Mouse (Mus musculus): Measurements from ENCODE around the gene B4galt1. TPM values are rescaled to one million over a fixed set of nuclear protein-coding genes. Genes with fewer than 3 reads are reported as not detected.

B4galt1 gene
- total RNA-seq, 2 experiments from 2014 or later: 45.0 to 78.1 TPM

- ATAC-seq (replicated peaks; ENCODE audit: poor library complexity, severe bottlenecking): peak; percentile 57
These were observed 8.7 kb downstream of the B4galt1 start for GRCm38 (mm10) chr4:40844811-40845751.

- ATAC-seq (replicated peaks; ENCODE audit: poor library complexity, severe bottlenecking): peak; percentile 62
These were observed 9.5 kb downstream of the B4galt1 start for GRCm38 (mm10) chr4:40844251-40844721.

- ATAC-seq (replicated peaks; ENCODE audit: poor library complexity, severe bottlenecking): no peak
These were observed 10.1 kb downstream of the B4galt1 start for GRCm38 (mm10) chr4:40843726-40844125.

GRCm38 (mm10) chr4:40840448-40840847, 13.4 kb downstream of the B4galt1 start:
- ATAC-seq (replicated peaks; ENCODE audit: poor library complexity, severe bottlenecking): peak; percentile 63

DNA sequence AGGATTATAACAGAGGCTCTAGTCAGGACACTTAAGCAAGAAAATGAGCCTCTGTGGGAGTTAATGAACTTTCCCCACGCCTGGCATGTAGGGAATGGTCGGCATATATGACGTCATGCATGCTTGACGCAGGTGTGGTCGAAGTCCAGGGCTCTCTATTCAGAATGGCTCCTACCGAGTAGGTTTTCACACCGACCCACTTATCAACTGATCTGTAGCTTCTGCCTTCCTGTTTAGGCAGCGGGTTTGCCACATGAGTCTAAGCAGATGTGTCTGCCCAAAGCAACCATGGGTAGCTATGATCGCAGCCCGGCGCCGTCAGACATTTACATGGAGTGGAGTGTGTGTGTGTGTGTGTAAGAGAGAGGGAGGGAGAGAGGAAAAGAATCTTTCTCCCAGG, 14.6 kb downstream of the B4galt1 start:
- ATAC-seq (replicated peaks; ENCODE audit: poor library complexity, severe bottlenecking): no peak

- no peak for ATAC-seq (replicated peaks; ENCODE audit: poor library complexity, severe bottlenecking)
These were observed 16.1 kb downstream of the B4galt1 start for GRCm38 (mm10) chr4:40837451-40838285.

DNA sequence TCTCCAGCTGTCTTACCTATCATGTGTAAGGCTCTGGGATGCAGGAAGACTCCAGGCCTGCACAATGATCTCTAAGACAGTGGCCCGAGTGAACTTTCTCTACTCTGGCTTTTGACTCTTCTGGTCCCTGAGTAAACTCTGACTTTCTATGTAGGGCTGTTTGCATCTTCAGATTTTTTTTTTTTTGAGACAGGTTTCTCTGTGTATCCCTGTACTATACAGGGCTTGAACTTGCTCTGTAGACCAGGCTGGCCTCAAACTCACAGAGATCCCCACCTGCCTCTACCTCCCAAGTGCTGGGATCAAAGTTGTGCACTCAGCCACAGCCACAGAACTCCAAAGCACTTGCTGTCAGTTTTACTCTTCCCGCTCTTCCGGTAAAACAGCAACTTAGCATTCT, 16.8 kb downstream of the B4galt1 start:
- ATAC-seq (replicated peaks; ENCODE audit: poor library complexity, severe bottlenecking): no peak

DNA sequence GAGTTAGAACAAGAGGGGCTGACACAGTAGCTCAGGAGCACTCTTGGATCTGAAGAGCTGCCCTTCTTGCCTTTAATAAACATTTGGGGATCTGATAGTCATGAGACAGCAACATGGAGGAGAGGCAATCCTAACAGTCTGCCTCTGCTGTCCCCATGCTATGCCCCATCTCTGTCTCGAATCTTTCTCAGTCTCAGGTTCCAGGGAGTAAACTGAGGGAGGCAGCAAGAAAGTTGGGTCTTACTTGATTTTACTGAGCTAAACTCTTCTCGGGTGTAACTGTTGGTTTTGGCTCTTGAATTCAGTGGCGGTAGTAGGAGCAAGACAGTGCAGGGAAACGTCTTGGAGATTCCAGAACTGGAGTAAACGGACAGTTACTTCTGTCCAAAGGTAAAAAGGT, 18.9 kb downstream of the B4galt1 start:
- ATAC-seq (replicated peaks; ENCODE audit: poor library complexity, severe bottlenecking): no peak

GRCm38 (mm10) chr4:40834232-40834786, 19.5 kb downstream of the B4galt1 start:
- ATAC-seq (replicated peaks; ENCODE audit: poor library complexity, severe bottlenecking): no peak

GRCm38 (mm10) chr4:40833381-40834231, 20.2 kb downstream of the B4galt1 start:
- ATAC-seq (replicated peaks; ENCODE audit: poor library complexity, severe bottlenecking): no peak

- ATAC-seq (replicated peaks; ENCODE audit: poor library complexity, severe bottlenecking): no peak
These were observed 23.3 kb downstream of the B4galt1 start for GRCm38 (mm10) chr4:40830530-40830929.

DNA sequence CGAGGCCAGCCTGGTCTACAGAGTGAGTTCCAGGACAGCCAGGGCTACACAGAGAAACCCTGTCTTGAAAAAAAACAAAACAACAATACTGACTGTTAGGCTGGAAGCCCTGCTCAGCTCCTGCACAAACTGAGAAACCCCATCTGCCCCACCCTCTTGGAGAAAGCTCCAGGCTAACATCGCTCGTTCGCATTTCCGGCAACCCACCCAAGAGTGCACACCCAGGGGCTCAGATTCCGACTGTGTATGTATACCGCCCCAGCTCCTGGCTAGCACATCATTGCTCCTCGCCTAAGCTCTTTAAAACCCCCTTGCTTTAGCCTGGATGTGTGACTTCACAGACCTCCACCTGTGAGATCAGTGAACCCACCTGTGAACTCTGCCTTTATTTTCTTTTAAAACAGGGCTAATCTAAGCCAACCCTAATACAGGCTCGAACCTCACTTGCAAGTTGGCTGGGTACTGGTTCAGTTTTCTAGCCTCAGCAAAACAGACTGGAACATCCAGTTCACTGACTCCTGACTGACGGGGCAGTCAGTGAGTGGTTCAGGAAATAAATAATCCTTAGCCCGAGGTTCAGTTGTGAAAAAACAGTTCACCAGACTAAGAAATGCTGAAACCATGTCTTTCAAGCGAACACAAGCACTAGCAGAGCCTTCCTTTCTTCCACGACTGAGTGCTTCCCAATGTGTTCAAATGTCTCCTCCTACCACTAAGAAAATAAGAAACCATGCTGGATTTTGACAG, 24.0 kb downstream of the B4galt1 start:
- ATAC-seq (replicated peaks; ENCODE audit: poor library complexity, severe bottlenecking): no peak

DNA sequence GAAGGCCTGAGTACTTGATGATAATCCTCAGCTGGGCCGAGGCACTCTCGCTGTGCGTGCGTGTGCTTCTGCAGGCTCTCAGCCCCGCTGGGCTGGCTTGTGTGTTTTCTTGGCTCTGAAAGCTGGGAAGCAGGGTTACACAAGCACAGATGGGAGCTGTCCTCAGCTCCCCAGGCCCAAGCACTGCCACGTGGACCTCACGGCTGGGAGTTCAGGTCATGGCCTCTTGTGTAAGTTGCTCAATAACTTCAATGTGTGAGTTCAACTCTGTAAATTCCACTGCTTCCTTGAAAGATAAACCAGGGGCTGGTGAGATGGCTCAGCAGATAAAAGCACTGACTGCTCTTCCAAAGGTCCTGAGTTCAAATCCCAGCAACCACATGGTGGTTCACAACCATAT, 24.9 kb downstream of the B4galt1 start:
- peak; percentile 62 for ATAC-seq (replicated peaks; ENCODE audit: poor library complexity, severe bottlenecking)

DNA sequence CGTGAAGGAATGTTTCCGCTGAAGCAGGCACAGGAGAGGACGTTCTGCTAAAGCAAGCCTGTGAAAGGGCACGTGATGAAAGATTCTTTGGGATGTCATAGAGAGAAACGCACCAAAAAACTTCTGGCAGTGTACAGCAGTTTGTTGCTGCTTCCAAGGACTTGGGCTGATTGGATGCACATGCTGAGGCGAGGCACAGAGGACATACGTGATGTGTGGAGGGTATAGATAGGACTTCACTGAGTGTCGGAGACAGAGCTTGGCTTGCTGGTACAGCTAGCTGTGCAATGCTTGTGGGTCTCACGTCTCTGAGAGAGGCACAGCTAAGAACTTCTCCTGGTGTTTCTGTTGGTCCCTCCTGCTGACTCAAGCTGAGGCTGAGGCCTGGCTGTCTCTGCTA, 25.9 kb downstream of the B4galt1 start:
- ATAC-seq (replicated peaks; ENCODE audit: poor library complexity, severe bottlenecking): no peak

GRCm38 (mm10) chr4:40826810-40827209, 27.0 kb downstream of the B4galt1 start:
- no peak for ATAC-seq (replicated peaks; ENCODE audit: poor library complexity, severe bottlenecking)

- ATAC-seq (replicated peaks; ENCODE audit: poor library complexity, severe bottlenecking): no peak
These were observed 27.8 kb downstream of the B4galt1 start for GRCm38 (mm10) chr4:40825981-40826380.

- no peak for ATAC-seq (replicated peaks; ENCODE audit: poor library complexity, severe bottlenecking)
These were observed 28.7 kb downstream of the B4galt1 start for GRCm38 (mm10) chr4:40825146-40825545.

- peak; percentile 21; the same call in 1 of the 2 replicates for ATAC-seq (replicated peaks; ENCODE audit: poor library complexity, severe bottlenecking)
These were observed 29.3 kb downstream of the B4galt1 start for GRCm38 (mm10) chr4:40824505-40824904.

- ATAC-seq (replicated peaks; ENCODE audit: poor library complexity, severe bottlenecking): peak; percentile 85
These were observed 30.1 kb downstream of the B4galt1 start for GRCm38 (mm10) chr4:40823664-40824063.

All from granulocyte monocyte progenitor cell, adult 5-6 weeks (primary cell).